Mouse (Mus musculus): Measurements from ENCODE around the gene Slc1a7. TPM values are rescaled to one million over a fixed set of nuclear protein-coding genes. Genes with fewer than 3 reads are reported as not detected.

The Slc1a7 gene
- total RNA-seq, 1 experiment = 0.18 TPM

DNA sequence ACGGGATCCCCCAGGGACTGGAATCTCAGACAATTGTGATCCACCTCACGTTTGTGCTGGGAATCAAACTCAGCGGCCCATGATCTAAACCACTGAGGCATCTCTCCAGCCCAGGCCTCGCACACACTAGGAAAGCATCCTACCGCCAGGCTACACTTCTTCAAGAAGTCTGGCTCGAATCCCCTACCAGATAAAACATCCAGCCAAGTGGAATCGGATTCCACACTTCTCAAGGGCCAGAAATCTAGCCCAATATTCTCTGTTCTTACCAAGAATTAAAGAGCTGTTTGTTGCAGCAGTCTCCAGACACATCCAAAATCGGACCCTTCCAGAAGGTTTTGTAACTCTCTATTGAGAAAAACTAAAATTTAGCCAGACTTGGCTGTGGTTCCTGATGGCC is 68.9 kb downstream of the Slc1a7 start:
- no peak overlapping the region for H3K9ac ChIP-seq (ENCODE audit: insufficient read depth, low read depth, low read length, poor library complexity, severe bottlenecking)
- in situ Hi-C loops (cut with MboI; ENCODE audit: low sequenced_read_pairs in 2 of 2, unreplicated experiment in 2 of 2) = no loop called here
- peaks cover 1% of the 10 kb centered on the region; the same call in 1 of the 2 replicates for H3K36me3 ChIP-seq (ENCODE audit: control insufficient read depth, insufficient read depth, low read length, poor library complexity, severe bottlenecking)
- H3K27ac ChIP-seq (ENCODE audit: insufficient read depth, low read depth, low read length, poor library complexity, severe bottlenecking) = no peak overlapping the region
- 0 out of 4 replicates have a peak, but pooled peaks cover 0 to 5% of the 10 kb centered on the region in 2 experiments for H3K4me1 ChIP-seq (ENCODE audit: control insufficient read depth in 2 of 2, insufficient read depth in 2 of 2, low read length in 2 of 2, poor library complexity in 1 of 2)
- no peak for DNase-seq (ENCODE audit: low read depth, low spot score)
- no peak overlapping the region for H3K4me3 ChIP-seq (ENCODE audit: insufficient read depth in 1 of 2, low read depth in 1 of 2, low read length in 2 of 2, poor library complexity in 1 of 2, severe bottlenecking in 1 of 2)
- H3K9me3 ChIP-seq (ENCODE audit: control insufficient read depth, insufficient read depth, low read depth, low read length) = no peaks in the 10 kb centered on the region
- TF ChIP-seq ZNF384 (IDR thresholded peaks at IDR 0.05; ENCODE audit: low read depth, low read length) (no peak), CHD2 (IDR thresholded peaks at IDR 0.05; ENCODE audit: low read depth, low read length) (no peak), ZC3H11A (IDR thresholded peaks at IDR 0.05; ENCODE audit: borderline replicate concordance, low read depth, low read length) (no peak), MAFK (IDR thresholded peaks at IDR 0.05; ENCODE audit: insufficient read depth, low read depth, low read length) (no peak), HCFC1 (IDR thresholded peaks at IDR 0.05; ENCODE audit: borderline replicate concordance, insufficient read depth, low read length) (no peak)

- in situ Hi-C loops (cut with MboI; ENCODE audit: low sequenced_read_pairs in 2 of 2, unreplicated experiment in 2 of 2) = no loop called here
- H3K4me3 ChIP-seq (ENCODE audit: insufficient read depth in 1 of 2, low read depth in 1 of 2, low read length in 2 of 2, poor library complexity in 1 of 2, severe bottlenecking in 1 of 2) = no peak overlapping the region
- H3K4me1 ChIP-seq (ENCODE audit: control insufficient read depth in 2 of 2, insufficient read depth in 2 of 2, low read length in 2 of 2, poor library complexity in 1 of 2) = no peaks in the 10 kb centered on the region
- TF ChIP-seq HCFC1 (IDR thresholded peaks at IDR 0.05; ENCODE audit: borderline replicate concordance, insufficient read depth, low read length) (no peak), MAFK (IDR thresholded peaks at IDR 0.05; ENCODE audit: insufficient read depth, low read depth, low read length) (no peak), ZNF384 (IDR thresholded peaks at IDR 0.05; ENCODE audit: low read depth, low read length) (no peak), ZC3H11A (IDR thresholded peaks at IDR 0.05; ENCODE audit: borderline replicate concordance, low read depth, low read length) (no peak), CHD2 (IDR thresholded peaks at IDR 0.05; ENCODE audit: low read depth, low read length) (no peak)
- no peak overlapping the region for H3K9ac ChIP-seq (ENCODE audit: insufficient read depth, low read depth, low read length, poor library complexity, severe bottlenecking)
- DNase-seq (ENCODE audit: low read depth, low spot score) = no peak
- H3K9me3 ChIP-seq (ENCODE audit: control insufficient read depth, insufficient read depth, low read depth, low read length) = no peaks in the 10 kb centered on the region
- no peak overlapping the region for H3K27ac ChIP-seq (ENCODE audit: insufficient read depth, low read depth, low read length, poor library complexity, severe bottlenecking)
- peaks cover 7% of the 10 kb centered on the region; the same call in 1 of the 2 replicates for H3K36me3 ChIP-seq (ENCODE audit: control insufficient read depth, insufficient read depth, low read length, poor library complexity, severe bottlenecking)
Observed at GRCm38 (mm10) chr4:108045136-108046107, 77.3 kb downstream of the Slc1a7 start.

DNA sequence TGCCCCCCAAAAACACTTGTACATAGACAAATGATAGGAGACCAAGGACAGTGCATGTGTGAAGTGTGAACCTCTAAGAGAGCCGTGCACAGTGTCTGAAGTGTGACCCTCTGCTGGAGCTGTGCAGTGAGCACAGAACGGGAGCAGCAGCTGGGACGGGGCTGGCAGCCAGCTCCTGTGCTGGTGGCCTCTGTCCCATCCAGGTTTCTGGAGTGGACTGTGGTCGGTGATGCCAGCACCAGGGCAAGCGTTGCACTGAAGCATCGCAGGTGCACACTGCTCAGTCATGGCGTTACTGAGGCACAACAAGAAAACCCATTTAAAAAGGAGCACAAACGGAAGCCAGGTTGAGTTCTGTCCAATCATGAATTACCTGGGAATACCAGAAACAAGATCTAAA is 78.0 kb downstream of the Slc1a7 start:
- H3K4me3 ChIP-seq (ENCODE audit: insufficient read depth in 1 of 2, low read depth in 1 of 2, low read length in 2 of 2, poor library complexity in 1 of 2, severe bottlenecking in 1 of 2) = no peak overlapping the region
- DNase-seq (ENCODE audit: low read depth, low spot score) = no peak
- H3K4me1 ChIP-seq (ENCODE audit: control insufficient read depth in 2 of 2, insufficient read depth in 2 of 2, low read length in 2 of 2, poor library complexity in 1 of 2) = no peaks in the 10 kb centered on the region
- no peaks in the 10 kb centered on the region for H3K9me3 ChIP-seq (ENCODE audit: control insufficient read depth, insufficient read depth, low read depth, low read length)
- in situ Hi-C loops (cut with MboI; ENCODE audit: low sequenced_read_pairs in 2 of 2, unreplicated experiment in 2 of 2) = no loop called here
- no peak overlapping the region for H3K9ac ChIP-seq (ENCODE audit: insufficient read depth, low read depth, low read length, poor library complexity, severe bottlenecking)
- no peak for TF ChIP-seq HCFC1 (IDR thresholded peaks at IDR 0.05; ENCODE audit: borderline replicate concordance, insufficient read depth, low read length)
- no peak for TF ChIP-seq ZNF384 (IDR thresholded peaks at IDR 0.05; ENCODE audit: low read depth, low read length)
- TF ChIP-seq ZC3H11A (IDR thresholded peaks at IDR 0.05; ENCODE audit: borderline replicate concordance, low read depth, low read length) = no peak
- TF ChIP-seq MAFK (IDR thresholded peaks at IDR 0.05; ENCODE audit: insufficient read depth, low read depth, low read length) = no peak
- TF ChIP-seq CHD2 (IDR thresholded peaks at IDR 0.05; ENCODE audit: low read depth, low read length) = no peak
- H3K27ac ChIP-seq (ENCODE audit: insufficient read depth, low read depth, low read length, poor library complexity, severe bottlenecking) = no peak overlapping the region
- H3K36me3 ChIP-seq (ENCODE audit: control insufficient read depth, insufficient read depth, low read length, poor library complexity, severe bottlenecking) = peaks cover 7% of the 10 kb centered on the region; the same call in 1 of the 2 replicates

GRCm38 (mm10) chr4:108051687-108052274 is 83.6 kb downstream of the Slc1a7 start:
- no peak for DNase-seq (ENCODE audit: low read depth, low spot score)
- peaks cover 5% of the 10 kb centered on the region; the same call in 1 of the 2 replicates for H3K36me3 ChIP-seq (ENCODE audit: control insufficient read depth, insufficient read depth, low read length, poor library complexity, severe bottlenecking)
- in situ Hi-C loops (cut with MboI; ENCODE audit: low sequenced_read_pairs in 2 of 2, unreplicated experiment in 2 of 2) = no loop called here

More at GRCm38 (mm10) chr4:108051687-108052274, 83.6 kb downstream of the Slc1a7 start:
- no peak overlapping the region for H3K27ac ChIP-seq (ENCODE audit: insufficient read depth, low read depth, low read length, poor library complexity, severe bottlenecking)
- H3K9me3 ChIP-seq (ENCODE audit: control insufficient read depth, insufficient read depth, low read depth, low read length) = no peaks in the 10 kb centered on the region
- no peaks in the 10 kb centered on the region for H3K4me1 ChIP-seq (ENCODE audit: control insufficient read depth in 2 of 2, insufficient read depth in 2 of 2, low read length in 2 of 2, poor library complexity in 1 of 2)
- no peak overlapping the region for H3K9ac ChIP-seq (ENCODE audit: insufficient read depth, low read depth, low read length, poor library complexity, severe bottlenecking)
- TF ChIP-seq MAFK (IDR thresholded peaks at IDR 0.05; ENCODE audit: insufficient read depth, low read depth, low read length) (no peak), CHD2 (IDR thresholded peaks at IDR 0.05; ENCODE audit: low read depth, low read length) (no peak), HCFC1 (IDR thresholded peaks at IDR 0.05; ENCODE audit: borderline replicate concordance, insufficient read depth, low read length) (no peak), ZNF384 (IDR thresholded peaks at IDR 0.05; ENCODE audit: low read depth, low read length) (no peak), ZC3H11A (IDR thresholded peaks at IDR 0.05; ENCODE audit: borderline replicate concordance, low read depth, low read length) (no peak)
- no peak overlapping the region for H3K4me3 ChIP-seq (ENCODE audit: insufficient read depth in 1 of 2, low read depth in 1 of 2, low read length in 2 of 2, poor library complexity in 1 of 2, severe bottlenecking in 1 of 2)
